Mouse (Mus musculus) midbrain, embryonic 14.5 days (tissue): ENCODE data around the gene Ucn2. TPM values are rescaled to one million over a fixed set of nuclear protein-coding genes. Genes with fewer than 3 reads are reported as not detected.

Experiments used
- ATAC-seq: fragments of 200-750 bp; cut with Nextera tagmentation; 2 replicates; pipeline ENCODE4 v1.8.0; 2017; ENCODE audit warnings: moderate number of reproducible peaks, moderate library complexity; ENCODE audit not compliant: low FRiP score, low TSS enrichment
- DNase-seq: peaks from one replicate; pipeline ENCODE4 v3.0.0-alpha.2; 2015
- H3K27ac ChIP-seq: fragments of 300-500 bp; sonication (generic); replicated peaks from 2 replicates; pipeline ENCODE4 v1.5.1; 2014; ENCODE audit warnings: mild to moderate bottlenecking, low read depth, low read length, moderate library complexity
- H3K27me3 ChIP-seq: fragments of 300-500 bp; sonication (generic); 2 replicates; pipeline ENCODE4 v1.6.1; 2014; ENCODE audit warnings: low read length, control low read depth, mixed read lengths; ENCODE audit not compliant: control insufficient read depth, insufficient read depth
- H3K36me3 ChIP-seq: fragments of 300-500 bp; sonication (generic); 2 replicates; pipeline ENCODE4 v1.6.1; 2014; ENCODE audit warnings: low read length, control low read depth; ENCODE audit not compliant: control insufficient read depth, insufficient read depth
- H3K4me1 ChIP-seq: fragments of 300-500 bp; sonication (generic); 2 replicates; pipeline ENCODE4 v1.6.1; 2014; ENCODE audit warnings: mild to moderate bottlenecking, antibody characterized with exemption, low read length, control low read depth; ENCODE audit not compliant: control insufficient read depth, insufficient read depth
- H3K4me2 ChIP-seq: fragments of 300-500 bp; sonication (generic); 2 replicates; pipeline ENCODE4 v1.6.1; 2014; ENCODE audit warnings: mild to moderate bottlenecking, low read length, moderate library complexity
- H3K4me3 ChIP-seq: fragments of 300-500 bp; sonication (generic); replicated peaks from 2 replicates; pipeline ENCODE4 v1.5.1; 2014; ENCODE audit warnings: low read depth, low read length
- H3K9ac ChIP-seq: fragments of 300-500 bp; sonication (generic); replicated peaks from 2 replicates; pipeline ENCODE4 v1.6.1; 2014; ENCODE audit warnings: mild to moderate bottlenecking, low read length, moderate library complexity
- H3K9me3 ChIP-seq: fragments of 300-500 bp; sonication (generic); 2 replicates; pipeline ENCODE4 v1.6.1; 2016; ENCODE audit warnings: low read length, control low read depth, mixed read lengths; ENCODE audit not compliant: control insufficient read depth
- WGBS: fragments of 180-500 bp; shearing (Covaris S2); extraction: QIAGEN DNeasy Blood & Tissue Kit; methylation state at CpG from one replicate; pipeline ENCODE4 v1.1.7; 2014; 5-methylcytosine and 5-hydroxymethylcytosine counted together
- polyA plus RNA-seq: library from polyadenylated mRNA; unstranded; fragments of >200 nt; fragmentation: Nextera tagmentation; extraction: Ambion mirVana; gene quantifications from 2 replicates; pipeline ENCODE4 v1.2.1, GENCODE M21; 2014

Gene Ucn2
- polyA plus RNA-seq, 1 experiment from 2014 or later, result not detected

- H3K36me3 ChIP-seq, result peaks cover 4% of the 10 kb centered on the region; the same call in 1 of the 2 replicates
- ATAC-seq, result no peak
- H3K4me1 ChIP-seq, result no peaks in the 10 kb centered on the region
- no peak overlapping the region for H3K4me3 ChIP-seq
- 88% methylated on average over 11 of the region's 11 CpGs for WGBS
- H3K27me3 ChIP-seq, result peaks cover 15% of the 10 kb centered on the region; the same call in 1 of the 2 replicates
- no peaks in the 10 kb centered on the region for H3K9me3 ChIP-seq
- H3K4me2 ChIP-seq, result no peak overlapping the region
- no peak overlapping the region for H3K9ac ChIP-seq
- no peak for DNase-seq
- H3K27ac ChIP-seq, result no peak overlapping the region
These were observed 30.0 kb upstream of the Ucn2 start for GRCm38 (mm10) chr9:108955846-108956245.

GRCm38 (mm10) chr9:108963577-108963976, 22.2 kb upstream of the Ucn2 start:
- H3K9ac ChIP-seq, result no peak overlapping the region
- no peaks in the 10 kb centered on the region for H3K9me3 ChIP-seq
- H3K27ac ChIP-seq, result no peak overlapping the region
- H3K4me1 ChIP-seq, result no peaks in the 10 kb centered on the region
- H3K4me2 ChIP-seq, result no peak overlapping the region
- H3K4me3 ChIP-seq, result no peak overlapping the region
- DNase-seq, result no peak
- no peaks in the 10 kb centered on the region for H3K36me3 ChIP-seq
- no peak for ATAC-seq
- H3K27me3 ChIP-seq, result no peaks in the 10 kb centered on the region
- WGBS, result 76% methylated on average over 3 of the region's 3 CpGs

GRCm38 (mm10) chr9:108964338-108964737, 21.5 kb upstream of the Ucn2 start:
- no peak overlapping the region for H3K27ac ChIP-seq
- ATAC-seq (no peak), DNase-seq (no peak)
- no peaks in the 10 kb centered on the region for H3K4me1 ChIP-seq
- no peak overlapping the region for H3K4me2 ChIP-seq
- no peaks in the 10 kb centered on the region for H3K27me3 ChIP-seq
- H3K36me3 ChIP-seq, result no peaks in the 10 kb centered on the region
- 87% methylated on average over 6 of the region's 6 CpGs for WGBS
- H3K9me3 ChIP-seq, result no peaks in the 10 kb centered on the region
- H3K9ac ChIP-seq, result no peak overlapping the region
- H3K4me3 ChIP-seq, result no peak overlapping the region

GRCm38 (mm10) chr9:108970623-108971022, 15.2 kb upstream of the Ucn2 start:
- DNase-seq, result no peak

GRCm38 (mm10) chr9:108976483-108976882, 9.3 kb upstream of the Ucn2 start:
- no peaks in the 10 kb centered on the region for H3K9me3 ChIP-seq

More at GRCm38 (mm10) chr9:108970623-108971022, 15.2 kb upstream of the Ucn2 start:
- ATAC-seq, result no peak
- H3K4me3 ChIP-seq, result no peak overlapping the region
- H3K4me2 ChIP-seq, result no peak overlapping the region
- no peaks in the 10 kb centered on the region for H3K27me3 ChIP-seq
- no peak overlapping the region for H3K9ac ChIP-seq
- H3K27ac ChIP-seq, result no peak overlapping the region
- H3K9me3 ChIP-seq, result no peaks in the 10 kb centered on the region
- no peaks in the 10 kb centered on the region for H3K36me3 ChIP-seq
- H3K4me1 ChIP-seq, result no peaks in the 10 kb centered on the region
- WGBS, result 87% methylated on average over 8 of the region's 8 CpGs

GRCm38 (mm10) chr9:108977966-108978365, 7.8 kb upstream of the Ucn2 start:
- H3K9me3 ChIP-seq, result no peaks in the 10 kb centered on the region
- H3K4me1 ChIP-seq, result no peaks in the 10 kb centered on the region
- no peaks in the 10 kb centered on the region for H3K27me3 ChIP-seq
- DNase-seq (no peak), ATAC-seq (no peak)
- WGBS, result 80% methylated on average over 7 of the region's 7 CpGs
- no peak overlapping the region for H3K4me3 ChIP-seq
- H3K9ac ChIP-seq, result no peak overlapping the region
- no peak overlapping the region for H3K27ac ChIP-seq
- H3K4me2 ChIP-seq, result no peak overlapping the region
- no peaks in the 10 kb centered on the region for H3K36me3 ChIP-seq

More at GRCm38 (mm10) chr9:108976483-108976882, 9.3 kb upstream of the Ucn2 start:
- 87% methylated on average over 9 of the region's 9 CpGs for WGBS
- ATAC-seq, result no peak
- H3K4me1 ChIP-seq, result no peaks in the 10 kb centered on the region
- no peaks in the 10 kb centered on the region for H3K36me3 ChIP-seq
- no peak overlapping the region for H3K9ac ChIP-seq
- H3K4me2 ChIP-seq, result no peak overlapping the region
- H3K27ac ChIP-seq, result no peak overlapping the region
- no peaks in the 10 kb centered on the region for H3K27me3 ChIP-seq
- DNase-seq, result no peak
- no peak overlapping the region for H3K4me3 ChIP-seq

- no peaks in the 10 kb centered on the region for H3K27me3 ChIP-seq
- no peak for DNase-seq
- H3K4me3 ChIP-seq, result no peak overlapping the region
- WGBS, result 88% methylated on average over 8 of the region's 8 CpGs
- H3K9ac ChIP-seq, result no peak overlapping the region
- no peak overlapping the region for H3K27ac ChIP-seq
- no peaks in the 10 kb centered on the region for H3K9me3 ChIP-seq
- no peaks in the 10 kb centered on the region for H3K4me1 ChIP-seq
- H3K4me2 ChIP-seq, result no peak overlapping the region
- no peaks in the 10 kb centered on the region for H3K36me3 ChIP-seq
- no peak for ATAC-seq
These were observed 3.3 kb upstream of the Ucn2 start for GRCm38 (mm10) chr9:108982498-108982897.

- H3K9ac ChIP-seq, result no peak overlapping the region
- ATAC-seq (no peak), DNase-seq (no peak)
- no peaks in the 10 kb centered on the region for H3K27me3 ChIP-seq
- H3K4me1 ChIP-seq, result no peaks in the 10 kb centered on the region
- WGBS, result 88% methylated on average over 9 of the region's 9 CpGs
- H3K4me2 ChIP-seq, result no peak overlapping the region
- no peak overlapping the region for H3K4me3 ChIP-seq
- H3K9me3 ChIP-seq, result no peaks in the 10 kb centered on the region
- H3K27ac ChIP-seq, result no peak overlapping the region
- no peaks in the 10 kb centered on the region for H3K36me3 ChIP-seq
These were observed 2.6 kb upstream of the Ucn2 start for GRCm38 (mm10) chr9:108983209-108983608.

- H3K4me2 ChIP-seq, result no peak overlapping the region
- WGBS, result 23% methylated on average over 15 of the region's 15 CpGs
These were observed 2.0 kb downstream of the Ucn2 start for GRCm38 (mm10) chr9:108987704-108988350.

More at GRCm38 (mm10) chr9:108987704-108988350, 2.0 kb downstream of the Ucn2 start:
- ATAC-seq, result no peak
- Histone ChIP-seq H3K27me3 (no peaks in the 10 kb centered on the region), H3K4me1 (peaks cover 13% of the 10 kb centered on the region), H3K27ac (no peak overlapping the region), H3K9me3 (no peaks in the 10 kb centered on the region), H3K4me3 (no peak overlapping the region), H3K36me3 (no peaks in the 10 kb centered on the region), H3K9ac (no peak overlapping the region)
- DNase-seq, result no peak
